Mouse (Mus musculus) liver, adult 2 months (tissue): ENCODE measurements around the gene Itsn2. TPM values are rescaled to one million over a fixed set of nuclear protein-coding genes. Genes with fewer than 3 reads are reported as not detected.
A peak's percentile ranks its signal among the peaks of the same experiment; 100 is the strongest.

ENCODE experiments used
- DNase-seq: peaks from one replicate; pipeline ENCODE4 v3.0.0-alpha.2; 2011; ENCODE audit warnings: low read depth, low spot score; ENCODE audit errors: extremely low read depth
- H3K27ac ChIP-seq: fragments of 200-500 bp; replicated peaks from 2 replicates; pipeline ENCODE4 v1.5.1; 2012; ENCODE audit warnings: low read depth, mild to moderate bottlenecking, control low read depth, inconsistent platforms, low read length; ENCODE audit not compliant: insufficient read depth
- H3K27me3 ChIP-seq: fragments of 200-500 bp; 2 replicates; pipeline ENCODE4 v1.6.1; 2012; ENCODE audit warnings: mild to moderate bottlenecking, moderate library complexity, low read length, inconsistent platforms; ENCODE audit not compliant: control insufficient read depth, insufficient read depth
- H3K36me3 ChIP-seq: fragments of 200-500 bp; 2 replicates; pipeline ENCODE4 v1.6.1; 2012; ENCODE audit warnings: low read length, inconsistent platforms; ENCODE audit not compliant: control insufficient read depth, insufficient read depth
- H3K4me1 ChIP-seq: fragments of 200-500 bp; 2 replicates; pipeline ENCODE4 v1.6.1; 2011; ENCODE audit warnings: low read length; ENCODE audit not compliant: control insufficient read depth, insufficient read depth
- H3K4me3 ChIP-seq: fragments of 200-500 bp; 2 replicates; pipeline ENCODE4 v1.5.1; 2011; ENCODE audit warnings: low read depth, mild to moderate bottlenecking, control low read depth, low read length, moderate library complexity; ENCODE audit not compliant: insufficient read depth
- H3K79me2 ChIP-seq: fragments of 200-500 bp; 2 replicates; pipeline ENCODE4 v1.6.1; 2012; ENCODE audit warnings: inconsistent platforms, mild to moderate bottlenecking, low read length, moderate library complexity; ENCODE audit not compliant: control insufficient read depth, insufficient read depth
- H3K9ac ChIP-seq: fragments of 200-500 bp; 2 replicates; pipeline ENCODE4 v1.6.1; 2012; ENCODE audit warnings: low read depth, mild to moderate bottlenecking, control low read depth, inconsistent platforms, low read length
- CTCF ChIP-seq: fragments of 200-500 bp; IDR thresholded peaks from 2 replicates; pipeline ENCODE4 v1.5.1; 2011; ENCODE audit warnings: low read depth, low read length, control low read depth
- POLR2A ChIP-seq: fragments of 200-500 bp; IDR thresholded peaks from 2 replicates; pipeline ENCODE4 v1.6.1; 2011; ENCODE audit warnings: low read length, control low read depth; ENCODE audit not compliant: insufficient read depth; ENCODE audit errors: extremely low read depth
- WGBS: fragments of 180-500 bp; shearing (Covaris S2); methylation state at CpG from one replicate; pipeline ENCODE4 v1.1.7; 2018; 5-methylcytosine and 5-hydroxymethylcytosine counted together
- polyA plus RNA-seq: library from polyadenylated mRNA; depleted of rRNA; stranded (reverse); fragments of >200 nt; gene quantifications from 2 replicates; pipeline ENCODE4 v1.2.3, GENCODE M21; 2012
- total RNA-seq: library from RNA; depleted of rRNA; stranded (reverse); fragments of >200 nt; gene quantifications from 2 replicates; pipeline ENCODE4 v1.2.3, GENCODE M21; 2014

Itsn2 gene
- total and polyA plus RNA-seq, 2 experiments, result 11.6 to 26.8 TPM

- Histone ChIP-seq H3K9ac (no peak overlapping the region), H3K27me3 (no peaks in the 10 kb centered on the region), H3K4me3 (no peak overlapping the region), H3K4me1 (no peaks in the 10 kb centered on the region), H3K27ac (no peak overlapping the region), H3K36me3 (no peaks in the 10 kb centered on the region), H3K79me2 (no peaks in the 10 kb centered on the region)
- 72% methylated on average over 9 of the region's 9 CpGs for WGBS
- no peak for DNase-seq
- TF ChIP-seq CTCF (no peak), POLR2A (no peak)
Observed at GRCm38 (mm10) chr12:4558475-4559279, 33.8 kb upstream of the Itsn2 start.

- DNase-seq, result peak; percentile 81
- Histone ChIP-seq H3K27ac (no peak overlapping the region), H3K9ac (no peak overlapping the region), H3K4me3 (no peak overlapping the region), H3K4me1 (0 out of 2 replicates have a peak, but pooled peaks cover 1% of the 10 kb centered on the region), H3K36me3 (no peaks in the 10 kb centered on the region), H3K27me3 (no peaks in the 10 kb centered on the region), H3K79me2 (no peaks in the 10 kb centered on the region)
- 14% methylated on average over 5 of the region's 5 CpGs for WGBS
- TF ChIP-seq CTCF (peak; percentile 61), POLR2A (no peak)
Observed at GRCm38 (mm10) chr12:4571864-4572263, 20.6 kb upstream of the Itsn2 start.

GRCm38 (mm10) chr12:4574065-4574464, 18.4 kb upstream of the Itsn2 start:
- WGBS, result 97% methylated on average over 4 of the region's 4 CpGs
- no peak overlapping the region for H3K27ac ChIP-seq

GRCm38 (mm10) chr12:4582326-4582725, 10.1 kb upstream of the Itsn2 start:
- H3K4me3 ChIP-seq, result no peak overlapping the region

More at GRCm38 (mm10) chr12:4574065-4574464, 18.4 kb upstream of the Itsn2 start:
- no peaks in the 10 kb centered on the region for H3K36me3 ChIP-seq
- 0 out of 2 replicates have a peak, but pooled peaks cover 1% of the 10 kb centered on the region for H3K4me1 ChIP-seq
- H3K9ac ChIP-seq, result no peak overlapping the region
- no peak for DNase-seq
- H3K27me3 ChIP-seq, result no peaks in the 10 kb centered on the region
- TF ChIP-seq POLR2A, result no peak
- TF ChIP-seq CTCF, result no peak
- no peak overlapping the region for H3K4me3 ChIP-seq
- H3K79me2 ChIP-seq, result no peaks in the 10 kb centered on the region

GRCm38 (mm10) chr12:4587846-4588245, 4.6 kb upstream of the Itsn2 start:
- DNase-seq, result no peak
- Histone ChIP-seq H3K27ac (no peak overlapping the region), H3K4me3 (no peak overlapping the region), H3K27me3 (no peaks in the 10 kb centered on the region), H3K9ac (no peak overlapping the region), H3K4me1 (no peaks in the 10 kb centered on the region), H3K79me2 (no peaks in the 10 kb centered on the region), H3K36me3 (no peaks in the 10 kb centered on the region)
- 88% methylated on average over 2 of the region's 2 CpGs for WGBS
- no peak for TF ChIP-seq CTCF
- TF ChIP-seq POLR2A, result no peak

More at GRCm38 (mm10) chr12:4582326-4582725, 10.1 kb upstream of the Itsn2 start:
- H3K27me3 ChIP-seq, result no peaks in the 10 kb centered on the region
- no peak for DNase-seq
- H3K9ac ChIP-seq, result no peak overlapping the region
- H3K79me2 ChIP-seq, result no peaks in the 10 kb centered on the region
- no peaks in the 10 kb centered on the region for H3K4me1 ChIP-seq
- no peaks in the 10 kb centered on the region for H3K36me3 ChIP-seq
- TF ChIP-seq POLR2A (no peak), CTCF (no peak)
- no peak overlapping the region for H3K27ac ChIP-seq

GRCm38 (mm10) chr12:4588603-4589002, 3.8 kb upstream of the Itsn2 start:
- DNase-seq, result no peak
- Histone ChIP-seq H3K36me3 (no peaks in the 10 kb centered on the region), H3K27me3 (no peaks in the 10 kb centered on the region), H3K79me2 (no peaks in the 10 kb centered on the region; the same call in 1 of the 2 replicates), H3K4me1 (no peaks in the 10 kb centered on the region), H3K27ac (no peak overlapping the region), H3K4me3 (no peak overlapping the region), H3K9ac (no peak overlapping the region)
- 71% methylated on average over 3 of the region's 3 CpGs for WGBS
- TF ChIP-seq POLR2A (no peak), CTCF (no peak)
